Mouse (Mus musculus): ENCODE data around the gene Vps45.
"Not testable (repeated sequence)": the region's sequence is repeated elsewhere in the genome, so short reads cannot be mapped to it uniquely, and the experiment has no call there.

Gene Vps45

GRCm38 (mm10) chr3:95996451-95997073 lies 61.7 kb downstream of the Vps45 start:
- DNase-seq (ENCODE audit: low spot score), result no peak

- DNase-seq (ENCODE audit: low spot score), result peak; percentile 59
Measured at GRCm38 (mm10) chr3:95995802-95996428, 62.4 kb downstream of the Vps45 start, which contains the start of gene Plekho1. TSS of gene Plekho1 (minus strand) at chr3:95996001.

GRCm38 (mm10) chr3:95994975-95995801 lies 63.1 kb downstream of the Vps45 start:
- DNase-seq (ENCODE audit: low spot score), result no peak

- DNase-seq (ENCODE audit: low spot score), result no peak
Measured at GRCm38 (mm10) chr3:95994381-95994846, 63.9 kb downstream of the Vps45 start.

- DNase-seq (ENCODE audit: low spot score), result no peak
Measured at GRCm38 (mm10) chr3:95993881-95994280, 64.4 kb downstream of the Vps45 start.

- peak; percentile 73 for DNase-seq (ENCODE audit: low spot score)
Measured at GRCm38 (mm10) chr3:95992990-95993603, 65.2 kb downstream of the Vps45 start.

- DNase-seq (ENCODE audit: low spot score), result no peak
Measured at GRCm38 (mm10) chr3:95990413-95990941, 67.8 kb downstream of the Vps45 start.

- DNase-seq (ENCODE audit: low spot score), result peak; percentile 62
Measured at GRCm38 (mm10) chr3:95988969-95989368, 69.3 kb downstream of the Vps45 start.

- no peak for DNase-seq (ENCODE audit: low spot score)
Measured at GRCm38 (mm10) chr3:95988138-95988537, 70.1 kb downstream of the Vps45 start.

GRCm38 (mm10) chr3:95987386-95988110 lies 70.7 kb downstream of the Vps45 start:
- no peak for DNase-seq (ENCODE audit: low spot score)

- DNase-seq (ENCODE audit: low spot score), result no peak
Measured at GRCm38 (mm10) chr3:95986984-95987383, 71.3 kb downstream of the Vps45 start.

- DNase-seq (ENCODE audit: low spot score), result peak; percentile 61
Measured at GRCm38 (mm10) chr3:95986001-95986622, 72.2 kb downstream of the Vps45 start.

- DNase-seq (ENCODE audit: low spot score), result peak; percentile 68
Measured at GRCm38 (mm10) chr3:95985209-95986000, 72.9 kb downstream of the Vps45 start.

GRCm38 (mm10) chr3:95982129-95982528 lies 76.1 kb downstream of the Vps45 start:
- no peak for DNase-seq (ENCODE audit: low spot score)

GRCm38 (mm10) chr3:95980276-95980970 lies 77.8 kb downstream of the Vps45 start:
- DNase-seq (ENCODE audit: low spot score), result no peak

GRCm38 (mm10) chr3:95978265-95978664 lies 80.0 kb downstream of the Vps45 start:
- no peak for DNase-seq (ENCODE audit: low spot score)

GRCm38 (mm10) chr3:95977587-95977986 lies 80.7 kb downstream of the Vps45 start:
- DNase-seq (ENCODE audit: low spot score), result not testable (repeated sequence)

GRCm38 (mm10) chr3:95977079-95977478 lies 81.2 kb downstream of the Vps45 start:
- no peak for DNase-seq (ENCODE audit: low spot score)

- no peak for DNase-seq (ENCODE audit: low spot score)
Measured at GRCm38 (mm10) chr3:95972873-95973634, 85.2 kb downstream of the Vps45 start.
